Mouse (Mus musculus) bone marrow, adult 2 months (tissue): ENCODE results near the gene Mlxip.

Experiments used
- CTCF ChIP-seq: fragments of 200-500 bp; IDR thresholded peaks from 2 replicates; pipeline ENCODE4 v1.5.1; 2011; ENCODE audit warnings: low read length, control low read depth; ENCODE audit not compliant: control insufficient read depth, insufficient read depth
- POLR2A ChIP-seq: fragments of 200-500 bp; IDR thresholded peaks from 2 replicates; pipeline ENCODE4 v1.6.1; 2011; ENCODE audit warnings: low read depth, mild to moderate bottlenecking, control low read depth, low read length, borderline replicate concordance; ENCODE audit not compliant: control insufficient read depth

- TF ChIP-seq CTCF (no peak), POLR2A (no peak)
Observed at GRCm38 (mm10) chr5:123427556-123427955, 33.0 kb downstream of the Mlxip start.
